Mouse (Mus musculus) ES-CJ7 (cell line): ENCODE measurements around the gene Hist1h2af.

Experiments used
- DNase-seq: peaks from one replicate; pipeline ENCODE4 v3.0.0; 2011; ENCODE audit warnings: low read depth, low spot score

The Hist1h2af gene

GRCm38 (mm10) chr13:23576906-23577639, 43.4 kb downstream of the Hist1h2af start:
- no peak for DNase-seq

GRCm38 (mm10) chr13:23577835-23578234, 44.1 kb downstream of the Hist1h2af start:
- DNase-seq, result no peak

DNA sequence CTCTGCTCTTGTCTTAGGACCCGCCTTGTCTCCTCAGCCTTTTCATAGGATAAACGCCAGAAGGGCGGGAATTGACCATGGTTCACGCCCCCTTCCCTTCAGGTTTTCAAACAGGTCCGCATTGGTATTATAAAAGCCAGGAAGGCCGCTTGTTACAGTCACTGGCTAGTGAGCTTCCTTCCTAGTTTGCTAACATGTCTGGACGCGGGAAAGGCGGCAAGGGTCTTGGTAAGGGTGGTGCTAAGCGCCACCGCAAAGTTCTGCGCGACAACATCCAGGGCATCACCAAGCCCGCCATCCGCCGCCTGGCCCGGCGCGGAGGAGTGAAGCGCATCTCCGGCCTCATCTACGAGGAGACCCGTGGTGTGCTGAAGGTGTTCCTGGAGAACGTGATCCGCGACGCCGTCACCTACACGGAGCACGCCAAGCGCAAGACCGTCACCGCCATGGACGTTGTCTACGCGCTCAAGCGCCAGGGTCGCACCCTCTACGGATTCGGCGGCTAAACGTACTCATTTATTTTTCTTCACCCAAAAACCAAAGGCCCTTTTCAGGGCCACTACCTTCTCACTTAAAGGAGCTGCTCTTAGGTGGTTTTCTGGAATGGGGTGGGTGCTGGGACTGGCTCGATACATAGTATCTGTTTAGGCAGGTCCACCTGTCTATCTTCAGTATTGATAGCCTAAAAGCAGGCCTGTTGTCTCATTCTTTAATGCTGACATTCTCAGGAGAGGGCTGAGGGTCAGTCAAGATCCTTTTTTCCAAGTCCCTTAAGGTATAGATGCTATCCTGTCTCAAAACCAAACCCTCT, 47.9 kb downstream of the Hist1h2af start, which contains the start of gene Hist1h4d:
Gene Hist1h4d (plus strand): TSS at position 191 of the 811 bp plus-strand sequence.
- peak; percentile 97 for DNase-seq

DNA sequence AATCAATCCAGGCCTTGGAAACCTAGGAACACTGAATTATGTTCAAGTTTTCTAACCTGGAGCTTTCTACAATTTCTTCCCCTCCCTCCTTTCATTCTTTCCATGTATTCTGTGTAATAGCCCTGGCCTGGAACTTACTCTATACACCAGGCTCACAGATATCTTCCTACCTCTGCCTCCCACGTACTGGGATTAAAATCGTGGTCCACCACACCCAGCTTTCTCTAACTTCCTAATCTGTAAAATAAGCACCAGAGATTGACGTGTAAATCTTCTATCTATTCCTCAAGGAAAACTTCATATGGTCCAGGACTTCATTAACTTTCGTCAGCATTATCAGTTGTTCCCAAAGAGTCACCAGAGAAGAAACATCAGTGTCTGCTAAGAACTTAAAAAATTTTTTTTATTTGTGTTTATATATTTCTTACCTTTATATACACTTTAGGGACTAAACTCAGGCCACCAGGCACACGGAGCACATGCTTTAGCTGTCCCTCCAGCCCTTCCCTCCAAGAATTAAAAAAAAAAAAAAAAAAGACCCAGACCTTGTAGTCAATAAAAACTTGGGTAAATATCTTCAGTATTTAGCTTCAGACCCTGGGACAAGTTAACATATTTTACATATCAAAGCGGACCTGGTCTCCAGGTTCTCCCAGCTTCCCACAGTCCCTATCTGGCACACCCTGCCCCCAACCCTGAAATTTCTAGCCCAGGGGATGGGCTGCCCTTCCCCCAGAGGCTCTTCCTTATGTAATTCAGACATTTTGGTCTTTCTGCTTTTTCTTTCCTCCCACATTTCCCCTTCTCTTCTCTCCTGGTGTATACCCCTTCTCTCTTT, 48.7 kb downstream of the Hist1h2af start:
- peak; percentile 90 for DNase-seq

- no peak for DNase-seq
These were observed 49.8 kb downstream of the Hist1h2af start for GRCm38 (mm10) chr13:23583387-23584068.
